Mouse (Mus musculus) olfactory bulb, adult 2 months (tissue): ENCODE results near the gene Trit1. TPM values are rescaled to one million over a fixed set of nuclear protein-coding genes. Genes with fewer than 3 reads are reported as not detected.

ENCODE experiments used
- H3K27ac ChIP-seq: fragments of 200-500 bp; 2 replicates; pipeline ENCODE4 v1.5.1; 2012; ENCODE audit warnings: low read depth, low read length; ENCODE audit not compliant: insufficient read depth
- H3K4me1 ChIP-seq: fragments of 200-500 bp; 2 replicates; pipeline ENCODE4 v1.6.1; 2012; ENCODE audit warnings: low read length; ENCODE audit not compliant: control insufficient read depth, insufficient read depth
- H3K4me3 ChIP-seq: fragments of 200-500 bp; 2 replicates; pipeline ENCODE4 v1.5.1; 2012; ENCODE audit warnings: mild to moderate bottlenecking, low read depth, low read length, moderate library complexity; ENCODE audit not compliant: insufficient read depth
- CTCF ChIP-seq: fragments of 200-500 bp; IDR thresholded peaks from 2 replicates; pipeline ENCODE4 v1.5.1; 2012; ENCODE audit warnings: low read depth, mild to moderate bottlenecking, low read length, moderate library complexity; ENCODE audit not compliant: insufficient read depth
- POLR2A ChIP-seq: fragments of 200-500 bp; IDR thresholded peaks from 2 replicates; pipeline ENCODE4 v1.6.1; 2012; ENCODE audit warnings: mild to moderate bottlenecking, low read depth, low read length, moderate library complexity; ENCODE audit not compliant: insufficient read depth
- WGBS: fragments of 180-500 bp; shearing (Covaris S2); methylation state at CpG from one replicate; pipeline ENCODE4 v1.1.7; 2018; 5-methylcytosine and 5-hydroxymethylcytosine counted together
- polyA plus RNA-seq: library from polyadenylated mRNA; stranded (reverse); fragments of >200 nt; gene quantifications from 2 replicates; pipeline ENCODE4 v1.2.4, GENCODE M21; 2012; ENCODE audit warnings: low replicate concordance; ENCODE audit not compliant: missing spikeins, insufficient read depth, insufficient read length

The Trit1 gene
- polyA plus RNA-seq, 1 experiment, result not detected

GRCm38 (mm10) chr4:123035636-123036035 lies 19.2 kb downstream of the Trit1 start:
- peaks cover 6% of the 10 kb centered on the region for H3K4me1 ChIP-seq
- H3K27ac ChIP-seq, result no peak overlapping the region
- H3K4me3 ChIP-seq, result no peak overlapping the region
- 97% methylated on average over 2 of the region's 2 CpGs for WGBS
- no peak for TF ChIP-seq CTCF
- TF ChIP-seq POLR2A, result no peak

- Histone ChIP-seq H3K27ac (no peak overlapping the region), H3K4me3 (no peak overlapping the region), H3K4me1 (peaks cover 6% of the 10 kb centered on the region)
- WGBS, result 67% methylated on average over 3 of the region's 3 CpGs
- TF ChIP-seq CTCF (no peak), POLR2A (no peak)
Observed at GRCm38 (mm10) chr4:123036710-123037109, 20.3 kb downstream of the Trit1 start.

- TF ChIP-seq POLR2A (no peak), CTCF (no peak)
- peaks cover 5% of the 10 kb centered on the region for H3K4me1 ChIP-seq
- WGBS, result 90% methylated on average over 6 of the region's 6 CpGs
- H3K27ac ChIP-seq, result no peak overlapping the region
- H3K4me3 ChIP-seq, result no peak overlapping the region
Observed at GRCm38 (mm10) chr4:123041131-123041530, 24.7 kb downstream of the Trit1 start.

GRCm38 (mm10) chr4:123043858-123044257 lies 27.5 kb downstream of the Trit1 start:
- TF ChIP-seq CTCF, result no peak
- no peak for TF ChIP-seq POLR2A
- WGBS, result 23% methylated on average over 1 of the region's 1 CpGs
- Histone ChIP-seq H3K4me3 (no peak overlapping the region), H3K27ac (no peak overlapping the region), H3K4me1 (peaks cover 5% of the 10 kb centered on the region)

GRCm38 (mm10) chr4:123044842-123045241 lies 28.4 kb downstream of the Trit1 start:
- WGBS, result 80% methylated on average over 4 of the region's 4 CpGs
- no peak overlapping the region for H3K4me3 ChIP-seq
- no peak for TF ChIP-seq POLR2A
- TF ChIP-seq CTCF, result no peak
- no peak overlapping the region for H3K27ac ChIP-seq
- H3K4me1 ChIP-seq, result peaks cover 5% of the 10 kb centered on the region

GRCm38 (mm10) chr4:123046300-123046699 lies 29.9 kb downstream of the Trit1 start:
- no peak overlapping the region for H3K27ac ChIP-seq
- TF ChIP-seq CTCF, result no peak
- TF ChIP-seq POLR2A, result no peak
- WGBS, result 54% methylated on average over 3 of the region's 3 CpGs
- H3K4me1 ChIP-seq, result peaks cover 10% of the 10 kb centered on the region
- H3K4me3 ChIP-seq, result no peak overlapping the region

- WGBS, result 39% methylated on average over 5 of the region's 5 CpGs
- Histone ChIP-seq H3K4me3 (no peak overlapping the region), H3K27ac (no peak overlapping the region), H3K4me1 (peaks cover 15% of the 10 kb centered on the region)
- TF ChIP-seq POLR2A (no peak), CTCF (no peak)
Observed at GRCm38 (mm10) chr4:123050681-123051211, 34.3 kb downstream of the Trit1 start.

GRCm38 (mm10) chr4:123053179-123053578 lies 36.8 kb downstream of the Trit1 start:
- H3K4me3 ChIP-seq, result no peak overlapping the region
- peak overlapping the region; percentile 17; the same call in 1 of the 2 replicates for H3K27ac ChIP-seq
- peaks cover 15% of the 10 kb centered on the region for H3K4me1 ChIP-seq
- WGBS, result 32% methylated on average over 11 of the region's 11 CpGs
- TF ChIP-seq POLR2A, result no peak
- no peak for TF ChIP-seq CTCF

- Histone ChIP-seq H3K27ac (peak overlapping the region; percentile 76), H3K4me3 (no peak overlapping the region), H3K4me1 (peaks cover 15% of the 10 kb centered on the region)
- TF ChIP-seq CTCF (no peak), POLR2A (no peak)
- 31% methylated on average over 16 of the region's 16 CpGs for WGBS
Observed at GRCm38 (mm10) chr4:123054172-123054790, 37.9 kb downstream of the Trit1 start.

GRCm38 (mm10) chr4:123056560-123057109 lies 40.2 kb downstream of the Trit1 start:
- Histone ChIP-seq H3K4me3 (no peak overlapping the region), H3K27ac (no peak overlapping the region), H3K4me1 (peaks cover 10% of the 10 kb centered on the region)
- TF ChIP-seq POLR2A (no peak), CTCF (no peak)
- WGBS, result 84% methylated on average over 3 of the region's 3 CpGs
